Mouse (Mus musculus) limb, embryonic 10.5 days (tissue): ENCODE results near the gene Slc12a6. TPM values are rescaled to one million over a fixed set of nuclear protein-coding genes. Genes with fewer than 3 reads are reported as not detected.

Source experiments
- DNase-seq: peaks from one replicate; pipeline ENCODE4 v3.0.0-alpha.2; 2017; ENCODE audit warnings: low spot score
- H3K27ac ChIP-seq: fragments of 300-500 bp; sonication (generic); 2 replicates; pipeline ENCODE4 v1.5.1; 2016; ENCODE audit warnings: mild to moderate bottlenecking
- H3K27me3 ChIP-seq: fragments of 300-500 bp; sonication (generic); 2 replicates; pipeline ENCODE4 v1.6.1; 2016; ENCODE audit warnings: low read depth, mild to moderate bottlenecking; ENCODE audit not compliant: poor library complexity, severe bottlenecking
- H3K36me3 ChIP-seq: fragments of 300-500 bp; sonication (generic); 2 replicates; pipeline ENCODE4 v1.6.1; 2016; ENCODE audit warnings: mild to moderate bottlenecking, moderate library complexity
- H3K4me1 ChIP-seq: fragments of 300-500 bp; sonication (generic); 2 replicates; pipeline ENCODE4 v1.6.1; 2016
- H3K4me3 ChIP-seq: fragments of 300-500 bp; sonication (generic); 2 replicates; pipeline ENCODE4 v1.5.1; 2016; ENCODE audit warnings: mild to moderate bottlenecking, moderate library complexity
- H3K9me3 ChIP-seq: fragments of 300-500 bp; sonication (generic); replicated peaks from 2 replicates; pipeline ENCODE4 v1.6.1; 2016; ENCODE audit warnings: mild to moderate bottlenecking
- WGBS: fragments of 180-500 bp; shearing (Covaris S2); methylation state at CpG from one replicate; pipeline ENCODE4 v1.1.7; 2016; 5-methylcytosine and 5-hydroxymethylcytosine counted together
- polyA plus RNA-seq: library from polyadenylated mRNA; unstranded; fragments of >200 nt; fragmentation: Nextera tagmentation; extraction: Ambion mirVana; gene quantifications from 2 replicates; pipeline ENCODE4 v1.2.1, GENCODE M21; 2016

Gene Slc12a6
- polyA plus RNA-seq, 1 experiment from 2014 or later: 7.4 TPM

- Histone ChIP-seq H3K27me3 (no peaks in the 10 kb centered on the region), H3K4me1 (no peaks in the 10 kb centered on the region), H3K36me3 (no peaks in the 10 kb centered on the region), H3K27ac (no peak overlapping the region), H3K4me3 (no peak overlapping the region), H3K9me3 (no peaks in the 10 kb centered on the region)
- no peak for DNase-seq
- WGBS: 94% methylated on average over 4 of the region's 4 CpGs
These were observed 32.6 kb downstream of the Slc12a6 start for GRCm38 (mm10) chr2:112298221-112298620.

GRCm38 (mm10) chr2:112308671-112309070 is 43.0 kb downstream of the Slc12a6 start:
- no peak overlapping the region for H3K27ac ChIP-seq
- DNase-seq: no peak
- H3K27me3 ChIP-seq: no peaks in the 10 kb centered on the region
- 96% methylated on average over 3 of the region's 3 CpGs for WGBS
- no peak overlapping the region for H3K4me3 ChIP-seq
- no peaks in the 10 kb centered on the region for H3K9me3 ChIP-seq
- no peaks in the 10 kb centered on the region for H3K36me3 ChIP-seq
- no peaks in the 10 kb centered on the region for H3K4me1 ChIP-seq

DNA sequence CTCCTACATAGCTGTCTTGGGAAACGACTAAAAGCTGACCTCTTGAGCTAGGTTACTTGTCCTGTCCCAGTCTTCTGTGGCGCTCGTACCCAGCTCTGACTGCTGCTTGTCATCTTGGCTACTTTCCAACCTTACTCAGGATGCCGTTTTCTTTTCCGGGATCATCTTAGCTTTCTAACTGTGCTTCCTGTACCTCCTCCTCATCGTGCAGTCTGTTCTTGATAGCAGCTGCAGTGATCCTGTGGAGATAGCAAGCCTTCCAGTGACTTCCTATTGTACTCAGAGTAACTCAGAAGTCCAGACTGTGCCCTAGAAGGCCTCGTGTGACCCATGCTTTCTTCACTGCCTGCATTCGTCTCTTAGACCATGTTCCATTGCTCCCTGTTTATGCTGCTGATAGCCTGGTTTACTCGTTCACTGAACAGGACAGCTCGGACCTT is 43.6 kb downstream of the Slc12a6 start:
- H3K9me3 ChIP-seq: no peaks in the 10 kb centered on the region
- H3K4me3 ChIP-seq: no peak overlapping the region
- H3K27me3 ChIP-seq: no peaks in the 10 kb centered on the region
- no peaks in the 10 kb centered on the region for H3K4me1 ChIP-seq
- 91% methylated on average over 10 of the region's 10 CpGs for WGBS
- H3K36me3 ChIP-seq: no peaks in the 10 kb centered on the region
- DNase-seq: no peak
- no peak overlapping the region for H3K27ac ChIP-seq

- Histone ChIP-seq H3K27ac (no peak overlapping the region), H3K36me3 (no peaks in the 10 kb centered on the region), H3K4me3 (no peak overlapping the region), H3K9me3 (no peaks in the 10 kb centered on the region), H3K27me3 (no peaks in the 10 kb centered on the region), H3K4me1 (no peaks in the 10 kb centered on the region)
- 94% methylated on average over 7 of the region's 7 CpGs for WGBS
- no peak for DNase-seq
These were observed 50.0 kb downstream of the Slc12a6 start for GRCm38 (mm10) chr2:112315638-112316037.

GRCm38 (mm10) chr2:112318227-112318626 is 52.6 kb downstream of the Slc12a6 start:
- WGBS: 95% methylated on average over 2 of the region's 2 CpGs
- Histone ChIP-seq H3K4me3 (no peak overlapping the region), H3K27ac (no peak overlapping the region), H3K9me3 (no peaks in the 10 kb centered on the region), H3K27me3 (no peaks in the 10 kb centered on the region), H3K36me3 (no peaks in the 10 kb centered on the region), H3K4me1 (no peaks in the 10 kb centered on the region)
- no peak for DNase-seq

- no peaks in the 10 kb centered on the region for H3K9me3 ChIP-seq
- no peak for DNase-seq
- H3K27ac ChIP-seq: no peak overlapping the region
- no peaks in the 10 kb centered on the region for H3K4me1 ChIP-seq
- no peak overlapping the region for H3K4me3 ChIP-seq
- WGBS: 86% methylated on average over 7 of the region's 7 CpGs
- no peaks in the 10 kb centered on the region for H3K27me3 ChIP-seq
- no peaks in the 10 kb centered on the region for H3K36me3 ChIP-seq
These were observed 53.3 kb downstream of the Slc12a6 start for GRCm38 (mm10) chr2:112318905-112319304.

DNA sequence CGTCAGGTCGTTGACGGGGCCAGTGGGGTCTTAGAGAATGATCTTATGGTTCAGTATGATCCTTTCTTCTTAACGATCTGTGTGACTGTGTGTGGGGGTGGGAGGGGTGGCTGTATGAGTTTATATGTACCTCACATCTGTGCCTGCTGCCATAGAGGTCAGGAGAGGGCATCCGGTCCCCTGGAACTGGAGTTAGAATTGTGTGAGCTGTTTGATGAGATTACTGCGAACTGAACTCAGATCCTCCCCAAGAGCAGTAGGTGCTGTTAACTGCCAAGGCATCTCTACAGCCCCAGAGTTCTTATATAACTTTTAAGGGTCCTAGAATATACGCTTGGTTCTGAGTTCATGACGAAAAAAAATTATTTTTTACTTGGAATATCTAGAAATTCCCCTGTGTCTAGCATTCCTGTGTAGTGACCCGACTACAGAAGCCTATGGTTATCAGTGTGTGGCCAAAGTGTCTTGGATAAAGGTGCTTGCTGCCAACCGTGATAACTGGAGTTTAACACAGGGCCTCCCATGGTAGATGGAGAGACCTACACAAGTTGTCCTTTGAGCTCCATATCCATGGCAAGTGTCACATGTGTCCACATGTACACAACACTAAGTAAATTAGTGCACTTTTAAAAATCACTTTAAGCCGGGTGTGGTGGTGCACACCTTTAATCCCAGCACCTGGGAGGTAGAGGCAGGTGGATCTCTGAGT is 62.6 kb downstream of the Slc12a6 start:
- no peaks in the 10 kb centered on the region for H3K36me3 ChIP-seq
- WGBS: 75% methylated on average over 11 of the region's 11 CpGs
- H3K4me3 ChIP-seq: no peak overlapping the region
- no peaks in the 10 kb centered on the region for H3K9me3 ChIP-seq
- DNase-seq: no peak
- no peaks in the 10 kb centered on the region for H3K27me3 ChIP-seq
- no peak overlapping the region for H3K27ac ChIP-seq
- H3K4me1 ChIP-seq: 0 out of 2 replicates have a peak, but pooled peaks cover 3% of the 10 kb centered on the region

DNA sequence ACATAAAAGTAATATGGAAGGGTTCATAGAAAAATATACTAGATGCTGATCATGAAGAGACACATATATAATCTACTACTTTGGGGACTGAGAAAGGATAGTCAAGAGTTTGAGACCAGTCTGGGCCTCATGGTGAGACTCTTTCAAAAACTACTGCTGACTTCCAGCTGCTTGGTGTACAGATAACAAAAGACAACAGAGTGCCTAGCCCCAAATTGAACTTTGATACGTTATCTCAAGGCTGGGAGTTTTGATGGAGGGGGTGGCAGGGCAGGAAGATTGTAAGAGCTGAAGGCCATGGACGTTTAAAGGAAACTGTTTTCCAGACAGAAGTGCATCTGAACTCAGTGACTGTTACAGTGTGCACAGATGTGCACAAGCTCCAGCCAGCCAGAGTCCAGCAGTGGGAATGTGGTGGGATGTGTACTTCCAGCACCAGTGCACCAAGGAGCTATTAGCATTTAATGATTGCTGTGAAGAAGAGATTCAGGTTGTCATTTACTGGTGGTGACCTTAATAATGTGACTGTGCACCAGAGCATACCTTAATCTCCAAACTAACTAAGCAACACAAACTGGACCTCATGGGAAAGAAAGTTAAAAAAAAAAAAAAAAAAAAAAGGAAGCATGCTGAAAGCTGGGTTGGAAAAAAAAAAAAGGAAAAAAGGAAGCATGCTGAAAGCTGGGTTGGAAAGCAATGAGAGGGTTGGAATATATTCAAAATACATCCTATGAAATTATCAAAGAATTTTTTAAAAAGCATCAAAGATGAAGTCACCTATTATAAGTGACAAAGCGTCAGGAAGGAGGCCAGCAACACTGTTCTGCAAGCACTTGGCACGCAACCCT is 66.7 kb downstream of the Slc12a6 start:
- WGBS: 79% methylated on average over 4 of the region's 4 CpGs
- H3K27ac ChIP-seq: no peak overlapping the region

GRCm38 (mm10) chr2:112337211-112337610 is 71.6 kb downstream of the Slc12a6 start:
- Histone ChIP-seq H3K9me3 (no peaks in the 10 kb centered on the region), H3K27ac (no peak overlapping the region), H3K27me3 (no peaks in the 10 kb centered on the region), H3K36me3 (peaks cover 6% of the 10 kb centered on the region), H3K4me1 (no peaks in the 10 kb centered on the region), H3K4me3 (no peak overlapping the region)
- no peak for DNase-seq
- WGBS: 96% methylated on average over 6 of the region's 6 CpGs

More for the DNA sequence above, 66.7 kb downstream of the Slc12a6 start:
- Histone ChIP-seq H3K9me3 (no peaks in the 10 kb centered on the region), H3K36me3 (no peaks in the 10 kb centered on the region), H3K27me3 (no peaks in the 10 kb centered on the region), H3K4me1 (0 out of 2 replicates have a peak, but pooled peaks cover 3% of the 10 kb centered on the region), H3K4me3 (no peak overlapping the region)
- no peak for DNase-seq

DNA sequence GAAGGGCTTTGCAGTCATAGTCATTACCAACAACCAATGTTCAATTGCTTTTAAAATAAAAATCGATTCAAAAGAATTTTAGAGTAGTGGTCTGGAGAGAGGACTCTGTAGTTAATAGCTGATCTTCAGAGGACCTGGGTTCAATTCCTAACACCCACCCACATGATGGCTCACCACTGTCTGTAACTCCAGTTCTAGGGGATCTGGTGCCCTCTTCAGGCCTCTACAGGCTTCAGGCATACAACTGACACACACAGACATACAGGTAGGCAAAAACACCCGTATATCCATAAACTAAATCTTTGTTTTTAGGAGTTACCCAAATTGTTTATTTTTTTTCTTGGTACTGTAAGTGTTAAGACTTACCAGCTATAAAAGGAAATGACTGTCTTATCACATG is 74.1 kb downstream of the Slc12a6 start:
- no peak for DNase-seq
- Histone ChIP-seq H3K9me3 (no peaks in the 10 kb centered on the region), H3K27ac (no peak overlapping the region), H3K4me1 (no peaks in the 10 kb centered on the region), H3K27me3 (no peaks in the 10 kb centered on the region), H3K36me3 (peaks cover 6% of the 10 kb centered on the region), H3K4me3 (no peak overlapping the region)
- 91% methylated on average over 2 of the region's 2 CpGs for WGBS

- no peak overlapping the region for H3K4me3 ChIP-seq
- 70% methylated on average over 3 of the region's 3 CpGs for WGBS
- no peak for DNase-seq
- H3K36me3 ChIP-seq: peaks cover 6% of the 10 kb centered on the region
- H3K27me3 ChIP-seq: no peaks in the 10 kb centered on the region
- H3K9me3 ChIP-seq: no peaks in the 10 kb centered on the region
- no peak overlapping the region for H3K27ac ChIP-seq
- no peaks in the 10 kb centered on the region for H3K4me1 ChIP-seq
These were observed 75.5 kb downstream of the Slc12a6 start for GRCm38 (mm10) chr2:112341117-112341516.

GRCm38 (mm10) chr2:112348246-112348645 is 82.6 kb downstream of the Slc12a6 start:
- H3K27me3 ChIP-seq: no peaks in the 10 kb centered on the region
- no peak for DNase-seq
- H3K9me3 ChIP-seq: no peaks in the 10 kb centered on the region
- H3K4me3 ChIP-seq: no peak overlapping the region
- peaks cover 4% of the 10 kb centered on the region; the same call in 1 of the 2 replicates for H3K36me3 ChIP-seq
- no peak overlapping the region for H3K27ac ChIP-seq
- WGBS: 83% methylated on average over 3 of the region's 3 CpGs
- no peaks in the 10 kb centered on the region for H3K4me1 ChIP-seq
